Mouse (Mus musculus) stomach, postnatal 0 days (tissue): ENCODE results near the gene Usp29. TPM values are rescaled to one million over a fixed set of nuclear protein-coding genes. Genes with fewer than 3 reads are reported as not detected.
"Not testable (repeated sequence)": the region's sequence is repeated elsewhere in the genome, so short reads cannot be mapped to it uniquely, and the experiment has no call there.

Experiments used
- ATAC-seq: fragments of 200-750 bp; cut with Nextera tagmentation; 2 replicates; pipeline ENCODE4 v1.8.0; 2017; ENCODE audit not compliant: low FRiP score, low TSS enrichment
- DNase-seq: peaks from one replicate; pipeline ENCODE4 v3.0.0-alpha.2; 2016; ENCODE audit warnings: low spot score
- H3K27ac ChIP-seq: fragments of 300-500 bp; sonication (generic); replicated peaks from 2 replicates; pipeline ENCODE4 v1.5.1; 2014; ENCODE audit warnings: mild to moderate bottlenecking, control low read depth
- H3K27me3 ChIP-seq: fragments of 300-500 bp; sonication (generic); 2 replicates; pipeline ENCODE4 v1.6.1; 2014; ENCODE audit warnings: low read length; ENCODE audit not compliant: control insufficient read depth, insufficient read depth
- H3K36me3 ChIP-seq: fragments of 300-500 bp; sonication (generic); 2 replicates; pipeline ENCODE4 v1.6.1; 2014; ENCODE audit warnings: low read length, mixed read lengths; ENCODE audit not compliant: control insufficient read depth, insufficient read depth
- H3K4me1 ChIP-seq: fragments of 300-500 bp; sonication (generic); replicated peaks from 2 replicates; pipeline ENCODE4 v1.6.1; 2014; ENCODE audit warnings: antibody characterized with exemption; ENCODE audit not compliant: control insufficient read depth, insufficient read depth
- H3K4me2 ChIP-seq: fragments of 300-500 bp; sonication (generic); replicated peaks from 2 replicates; pipeline ENCODE4 v1.6.1; 2014; ENCODE audit warnings: low read depth, mild to moderate bottlenecking, control low read depth, moderate library complexity
- H3K4me3 ChIP-seq: fragments of 300-500 bp; sonication (generic); 2 replicates; pipeline ENCODE4 v1.5.1; 2014; ENCODE audit warnings: low read depth, low read length, control low read depth
- H3K9ac ChIP-seq: fragments of 300-500 bp; sonication (generic); 2 replicates; pipeline ENCODE4 v1.6.1; 2014; ENCODE audit warnings: mild to moderate bottlenecking, low read length, control low read depth, mixed read lengths
- H3K9me3 ChIP-seq: fragments of 300-500 bp; sonication (generic); 2 replicates; pipeline ENCODE4 v1.6.1; 2016; ENCODE audit warnings: low read length; ENCODE audit not compliant: control insufficient read depth
- CTCF ChIP-seq: IDR thresholded peaks from 2 replicates; pipeline ENCODE4 v1.5.1; 2016; ENCODE audit warnings: antibody characterized with exemption, low read depth, mild to moderate bottlenecking, moderate library complexity
- EP300 ChIP-seq: optimal IDR thresholded peaks from 2 replicates; pipeline ENCODE3; 2016; ENCODE audit warnings: antibody characterized with exemption
- WGBS: fragments of 180-500 bp; shearing (Covaris S2); extraction: QIAGEN DNeasy Blood & Tissue Kit; methylation state at CpG from one replicate; pipeline ENCODE4 v1.1.7; 2014; 5-methylcytosine and 5-hydroxymethylcytosine counted together
- polyA plus RNA-seq: library from polyadenylated mRNA; unstranded; fragments of >200 nt; fragmentation: Nextera tagmentation; extraction: Ambion mirVana; gene quantifications from 2 replicates; pipeline ENCODE4 v1.2.1, GENCODE M21; 2015

Gene Usp29
- polyA plus RNA-seq, 1 experiment from 2014 or later = 1.0 TPM

- no peak for DNase-seq
- no peaks in the 10 kb centered on the region for H3K27me3 ChIP-seq
- H3K27ac ChIP-seq = no peak overlapping the region
- no peaks in the 10 kb centered on the region for H3K36me3 ChIP-seq
- H3K4me2 ChIP-seq = no peak overlapping the region
- no peak overlapping the region for H3K9ac ChIP-seq
- no peaks in the 10 kb centered on the region for H3K9me3 ChIP-seq
- ATAC-seq = no peak
- no peaks in the 10 kb centered on the region for H3K4me1 ChIP-seq
- 93% methylated on average over 5 of the region's 5 CpGs for WGBS
- no peak overlapping the region for H3K4me3 ChIP-seq
- TF ChIP-seq CTCF (no peak), EP300 (no peak)
Measured at GRCm38 (mm10) chr7:6889871-6890270, 159.5 kb downstream of the Usp29 start.

- no peak for ATAC-seq
- Histone ChIP-seq H3K4me1 (no peaks in the 10 kb centered on the region), H3K4me2 (no peak overlapping the region), H3K36me3 (no peaks in the 10 kb centered on the region), H3K9me3 (no peaks in the 10 kb centered on the region), H3K27ac (no peak overlapping the region), H3K27me3 (no peaks in the 10 kb centered on the region), H3K9ac (no peak overlapping the region), H3K4me3 (no peak overlapping the region)
- DNase-seq = no peak
- TF ChIP-seq CTCF (no peak), EP300 (no peak)
- WGBS = 49% methylated on average over 3 of the region's 3 CpGs
Measured at GRCm38 (mm10) chr7:6891206-6891605, 160.8 kb downstream of the Usp29 start.

GRCm38 (mm10) chr7:6897021-6897420 is 166.6 kb downstream of the Usp29 start:
- H3K27ac ChIP-seq, DNase-seq, H3K4me3 ChIP-seq, H3K27me3 ChIP-seq, H3K36me3 ChIP-seq, H3K9ac ChIP-seq, ATAC-seq, H3K9me3 ChIP-seq, H3K4me1 ChIP-seq, H3K4me2 ChIP-seq: not testable (repeated sequence)
- WGBS = 27% methylated on average over 4 of the region's 4 CpGs

GRCm38 (mm10) chr7:6900672-6901071 is 170.3 kb downstream of the Usp29 start:
- no peak overlapping the region for H3K4me2 ChIP-seq
- ATAC-seq (no peak), DNase-seq (no peak)
- no peaks in the 10 kb centered on the region for H3K36me3 ChIP-seq
- H3K4me3 ChIP-seq = no peak overlapping the region
- no peak overlapping the region for H3K9ac ChIP-seq
- H3K9me3 ChIP-seq = no peaks in the 10 kb centered on the region
- H3K27ac ChIP-seq = no peak overlapping the region
- TF ChIP-seq EP300 = no peak
- no peak for TF ChIP-seq CTCF
- WGBS = 78% methylated on average over 7 of the region's 7 CpGs
- no peaks in the 10 kb centered on the region for H3K4me1 ChIP-seq
- H3K27me3 ChIP-seq = no peaks in the 10 kb centered on the region

- Histone ChIP-seq H3K4me3 (no peak overlapping the region), H3K27ac (no peak overlapping the region), H3K4me2 (no peak overlapping the region), H3K27me3 (no peaks in the 10 kb centered on the region), H3K9ac (no peak overlapping the region), H3K9me3 (no peaks in the 10 kb centered on the region), H3K36me3 (no peaks in the 10 kb centered on the region), H3K4me1 (no peaks in the 10 kb centered on the region)
- TF ChIP-seq EP300 (no peak), CTCF (no peak)
- WGBS = 57% methylated on average over 8 of the region's 8 CpGs
- no peak for ATAC-seq
- no peak for DNase-seq
Measured at GRCm38 (mm10) chr7:6903489-6903888, 173.1 kb downstream of the Usp29 start.

GRCm38 (mm10) chr7:6910527-6910926 is 180.1 kb downstream of the Usp29 start:
- WGBS = 27% methylated on average over 7 of the region's 7 CpGs
- TF ChIP-seq EP300 (no peak), CTCF (no peak)
- no peak overlapping the region for H3K27ac ChIP-seq

GRCm38 (mm10) chr7:6911731-6912130 is 181.4 kb downstream of the Usp29 start:
- no peak for ATAC-seq
- no peak overlapping the region for H3K4me3 ChIP-seq
- DNase-seq = no peak
- WGBS = 66% methylated on average over 5 of the region's 5 CpGs
- no peak for TF ChIP-seq CTCF
- no peak for TF ChIP-seq EP300
- no peak overlapping the region for H3K9ac ChIP-seq
- H3K4me2 ChIP-seq = no peak overlapping the region
- no peaks in the 10 kb centered on the region for H3K27me3 ChIP-seq
- no peaks in the 10 kb centered on the region for H3K4me1 ChIP-seq
- no peaks in the 10 kb centered on the region for H3K9me3 ChIP-seq
- H3K27ac ChIP-seq = no peak overlapping the region
- no peaks in the 10 kb centered on the region for H3K36me3 ChIP-seq

More at GRCm38 (mm10) chr7:6910527-6910926, 180.1 kb downstream of the Usp29 start:
- no peak for ATAC-seq
- Histone ChIP-seq H3K4me1 (no peaks in the 10 kb centered on the region), H3K9me3 (no peaks in the 10 kb centered on the region), H3K4me2 (no peak overlapping the region), H3K36me3 (no peaks in the 10 kb centered on the region), H3K27me3 (no peaks in the 10 kb centered on the region), H3K4me3 (no peak overlapping the region), H3K9ac (no peak overlapping the region)
- DNase-seq = no peak
